Mouse (Mus musculus): ENCODE results near the gene Mgat4a. TPM values are rescaled to one million over a fixed set of nuclear protein-coding genes. Genes with fewer than 3 reads are reported as not detected.

Mgat4a gene
- 8.4 and 8.9 TPM in 2 replicates for polyA plus RNA-seq (2014; fragmentation: Nextera tagmentation; extraction: Ambion mirVana)

DNA sequence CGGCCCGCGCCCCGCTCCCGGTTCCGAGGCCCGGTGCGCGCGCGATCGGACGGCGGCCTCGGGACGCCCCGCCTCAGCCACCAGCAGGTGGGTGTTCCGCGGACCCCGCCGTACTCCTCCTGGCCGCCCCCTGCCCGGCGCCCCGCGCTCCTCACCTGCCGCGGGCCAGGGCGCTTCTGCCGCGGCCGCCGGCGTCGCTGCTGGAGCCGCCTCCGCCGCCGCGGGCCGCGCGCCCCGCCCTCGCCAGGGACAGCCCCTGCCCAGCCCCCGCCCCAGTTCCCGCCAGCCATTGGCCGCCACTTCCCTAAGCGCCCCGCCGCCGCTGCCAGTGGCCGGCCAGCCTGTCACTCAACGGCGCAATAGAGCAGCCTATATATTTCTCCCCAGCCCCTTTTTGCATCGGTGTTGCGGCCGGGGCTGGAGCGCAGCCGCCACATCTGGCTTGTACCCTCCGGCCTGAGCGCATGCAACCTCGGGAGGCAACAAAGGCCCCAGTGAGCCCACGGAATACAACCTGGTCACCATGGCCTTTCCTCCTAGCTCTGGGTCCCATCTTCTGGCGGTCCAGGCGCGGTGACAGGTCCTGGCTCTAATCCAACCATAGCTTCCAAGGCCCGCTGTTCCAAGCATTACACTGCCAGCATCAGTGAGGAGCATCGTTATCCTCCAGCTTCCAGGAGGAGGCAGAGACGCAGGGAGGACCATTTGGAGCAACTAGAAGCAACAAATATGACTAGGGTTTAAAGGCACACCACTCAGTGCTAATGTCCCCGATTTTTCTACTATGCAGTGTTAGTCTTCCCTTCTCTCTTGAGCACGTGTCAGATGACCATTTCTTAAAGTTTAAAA is at the start of gene Mgat4a:
Mgat4a (minus strand) TSS at position 207 of the 849 bp plus-strand sequence.
- Histone ChIP-seq H3K9me3 (ENCODE audit: control insufficient read depth, low read length) (no peaks in the 10 kb centered on the region), H3K9ac (ENCODE audit: low read depth, low read length) (peak within 1 kb of the TSS; percentile 80), H3K4me3 (ENCODE audit: low read depth, low read length) (peak within 1 kb of the TSS; percentile 82), H3K4me2 (ENCODE audit: low read depth, low read length) (peak within 1 kb of the TSS; percentile 97), H3K27ac (replicated peaks; ENCODE audit: low read depth, low read length) (no peak within 1 kb of the TSS), H3K4me1 (ENCODE audit: control insufficient read depth, insufficient read depth, low read length) (no peaks in the 10 kb centered on the region), H3K36me3 (ENCODE audit: control insufficient read depth, insufficient read depth, low read length) (no peaks in the 10 kb centered on the region), H3K27me3 (replicated peaks; ENCODE audit: control insufficient read depth, insufficient read depth, low read length) (peaks cover 11% of the 10 kb centered on the region)
- 1% methylated on average over 27 of the region's 72 CpGs for WGBS
- ATAC-seq (ENCODE audit: low read depth) (peak; percentile 99), DNase-seq (ENCODE audit: low spot score) (peak; percentile 97)

DNA sequence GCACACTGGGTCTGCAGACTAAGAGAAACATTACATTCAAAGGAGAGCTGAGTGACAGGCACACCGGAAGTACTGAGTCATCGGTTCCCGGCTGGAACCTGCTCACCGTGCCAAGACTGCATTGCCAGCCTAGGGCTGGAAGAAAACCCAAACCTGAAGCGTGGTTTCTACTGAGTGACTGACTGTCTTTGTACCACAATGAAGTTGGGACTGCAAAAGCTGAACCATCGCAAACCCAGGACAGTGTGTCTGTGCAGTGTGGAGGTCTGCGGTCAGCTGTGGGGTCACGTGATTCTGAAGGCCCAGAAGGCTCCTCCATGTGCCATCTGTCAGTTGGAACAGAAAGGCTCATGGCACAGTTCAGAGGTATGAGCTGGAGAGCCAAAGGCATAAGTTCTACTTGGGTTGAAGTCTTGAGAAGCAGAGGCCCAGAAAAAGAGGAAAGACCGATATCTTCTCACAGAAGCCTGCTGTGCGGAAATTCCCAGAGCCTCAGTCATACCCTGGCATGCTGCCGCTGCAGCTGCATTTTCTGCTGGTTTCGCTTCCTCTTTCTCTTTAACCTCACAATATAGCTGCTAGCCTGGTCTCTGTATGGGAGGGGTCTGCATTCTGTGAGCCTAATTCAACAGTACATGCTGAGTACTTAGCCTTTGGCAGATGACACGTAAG is 45.1 kb upstream of the Mgat4a start:
- DNase-seq (ENCODE audit: low spot score): peak; percentile 55
- no peak; the same call in 1 of the 2 replicates for ATAC-seq (ENCODE audit: low read depth)
- Histone ChIP-seq H3K9ac (ENCODE audit: low read depth, low read length) (no peak overlapping the region), H3K9me3 (ENCODE audit: control insufficient read depth, low read length) (no peaks in the 10 kb centered on the region), H3K4me3 (ENCODE audit: low read depth, low read length) (no peak overlapping the region), H3K4me1 (ENCODE audit: control insufficient read depth, insufficient read depth, low read length) (no peaks in the 10 kb centered on the region; the same call in 1 of the 2 replicates), H3K4me2 (ENCODE audit: low read depth, low read length) (no peak overlapping the region), H3K36me3 (ENCODE audit: control insufficient read depth, insufficient read depth, low read length) (no peaks in the 10 kb centered on the region), H3K27me3 (replicated peaks; ENCODE audit: control insufficient read depth, insufficient read depth, low read length) (no peaks in the 10 kb centered on the region), H3K27ac (replicated peaks; ENCODE audit: low read depth, low read length) (no peak overlapping the region)
- WGBS: 77% methylated on average over 13 of the region's 13 CpGs

DNA sequence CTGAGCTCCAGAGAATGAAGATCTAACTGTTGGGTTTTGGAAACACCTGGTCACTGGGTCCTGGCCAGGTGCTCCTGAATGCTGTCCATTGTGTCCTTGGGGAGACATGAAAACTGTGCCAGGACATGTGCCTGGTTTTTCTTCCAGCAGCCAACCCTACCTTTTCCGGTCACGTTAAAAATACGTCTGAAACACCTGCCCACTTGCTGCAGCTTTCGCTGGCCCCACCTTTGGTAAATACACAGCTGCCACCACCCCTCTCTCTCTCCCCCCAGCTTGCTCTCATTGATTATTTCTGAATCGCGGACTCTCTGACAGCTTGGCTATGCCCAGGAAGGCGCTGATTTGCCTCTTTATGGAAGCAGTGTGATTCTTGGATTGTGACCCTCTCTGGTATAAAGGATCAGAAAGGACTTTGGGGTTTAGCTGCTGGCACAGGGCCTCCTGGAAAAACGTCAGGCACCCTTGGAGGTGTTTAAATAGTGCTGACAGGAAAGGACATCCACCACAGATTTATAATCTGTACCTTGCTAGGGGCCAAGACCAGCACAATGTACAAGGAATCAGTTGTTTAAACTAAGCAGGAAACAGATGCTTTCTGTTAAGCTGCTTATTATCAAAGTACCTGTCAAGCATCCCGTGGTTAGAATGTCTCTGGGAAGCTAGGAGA is 43.1 kb upstream of the Mgat4a start:
- ATAC-seq (ENCODE audit: low read depth) (0 out of 2 replicates have a peak, but pooled peaks have one; percentile 15), DNase-seq (ENCODE audit: low spot score) (peak; percentile 19)
- WGBS: 54% methylated on average over 9 of the region's 9 CpGs
- H3K4me2 ChIP-seq (ENCODE audit: low read depth, low read length): no peak overlapping the region
- no peaks in the 10 kb centered on the region for H3K9me3 ChIP-seq (ENCODE audit: control insufficient read depth, low read length)
- H3K4me1 ChIP-seq (ENCODE audit: control insufficient read depth, insufficient read depth, low read length): no peaks in the 10 kb centered on the region; the same call in 1 of the 2 replicates
- no peak overlapping the region for H3K9ac ChIP-seq (ENCODE audit: low read depth, low read length)
- H3K36me3 ChIP-seq (ENCODE audit: control insufficient read depth, insufficient read depth, low read length): no peaks in the 10 kb centered on the region
- no peak overlapping the region for H3K4me3 ChIP-seq (ENCODE audit: low read depth, low read length)
- no peaks in the 10 kb centered on the region for H3K27me3 ChIP-seq (replicated peaks; ENCODE audit: control insufficient read depth, insufficient read depth, low read length)
- H3K27ac ChIP-seq (replicated peaks; ENCODE audit: low read depth, low read length): no peak overlapping the region

DNA sequence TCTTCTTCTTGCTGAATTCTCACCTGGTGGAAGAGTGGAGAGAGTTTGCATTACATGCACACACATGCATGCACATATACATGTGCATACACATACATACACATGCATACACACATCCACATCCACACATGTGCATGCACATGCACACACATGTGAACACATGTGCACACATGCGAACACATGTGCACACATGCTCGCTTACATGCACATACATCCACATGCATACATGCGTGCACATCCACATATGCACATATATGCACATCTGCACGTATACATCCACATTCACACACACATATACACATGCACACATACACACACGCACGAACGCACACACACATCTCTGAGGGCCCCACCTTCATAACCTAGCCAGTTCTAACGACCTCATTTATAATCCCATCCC is 42.4 kb upstream of the Mgat4a start:
- Histone ChIP-seq H3K9me3 (ENCODE audit: control insufficient read depth, low read length) (no peaks in the 10 kb centered on the region), H3K36me3 (ENCODE audit: control insufficient read depth, insufficient read depth, low read length) (no peaks in the 10 kb centered on the region), H3K9ac (ENCODE audit: low read depth, low read length) (no peak overlapping the region), H3K27me3 (replicated peaks; ENCODE audit: control insufficient read depth, insufficient read depth, low read length) (no peaks in the 10 kb centered on the region), H3K4me3 (ENCODE audit: low read depth, low read length) (no peak overlapping the region), H3K27ac (replicated peaks; ENCODE audit: low read depth, low read length) (no peak overlapping the region), H3K4me2 (ENCODE audit: low read depth, low read length) (no peak overlapping the region), H3K4me1 (ENCODE audit: control insufficient read depth, insufficient read depth, low read length) (no peaks in the 10 kb centered on the region; the same call in 1 of the 2 replicates)
- 83% methylated on average over 8 of the region's 8 CpGs for WGBS
- ATAC-seq (ENCODE audit: low read depth) (no peak), DNase-seq (ENCODE audit: low spot score) (no peak)

DNA sequence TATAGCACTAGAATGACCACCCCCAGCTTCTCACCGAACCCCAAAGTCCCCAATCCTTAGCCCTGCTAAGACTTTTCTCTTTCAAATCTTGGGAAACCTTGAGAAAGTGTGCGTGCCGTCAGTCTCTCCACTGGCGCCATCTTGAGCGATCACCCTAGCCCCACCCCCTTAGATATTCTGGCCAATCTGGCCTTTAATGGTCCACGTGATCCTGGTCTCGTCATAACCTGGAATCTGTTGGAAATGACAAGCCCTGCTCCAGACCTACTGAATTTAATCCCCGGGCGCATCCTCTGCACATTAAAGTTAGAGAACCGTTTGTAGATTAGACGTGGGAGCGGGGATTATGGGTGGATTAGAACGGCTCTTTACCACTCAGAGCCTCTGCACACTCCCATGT is 38.9 kb upstream of the Mgat4a start:
- Histone ChIP-seq H3K27me3 (replicated peaks; ENCODE audit: control insufficient read depth, insufficient read depth, low read length) (no peaks in the 10 kb centered on the region), H3K4me2 (ENCODE audit: low read depth, low read length) (no peak overlapping the region), H3K4me1 (ENCODE audit: control insufficient read depth, insufficient read depth, low read length) (no peaks in the 10 kb centered on the region; the same call in 1 of the 2 replicates), H3K4me3 (ENCODE audit: low read depth, low read length) (no peak overlapping the region), H3K27ac (replicated peaks; ENCODE audit: low read depth, low read length) (no peak overlapping the region), H3K36me3 (ENCODE audit: control insufficient read depth, insufficient read depth, low read length) (no peaks in the 10 kb centered on the region), H3K9me3 (ENCODE audit: control insufficient read depth, low read length) (no peaks in the 10 kb centered on the region), H3K9ac (ENCODE audit: low read depth, low read length) (no peak overlapping the region)
- 91% methylated on average over 13 of the region's 13 CpGs for WGBS
- DNase-seq (ENCODE audit: low spot score) (no peak), ATAC-seq (ENCODE audit: low read depth) (no peak)

DNA sequence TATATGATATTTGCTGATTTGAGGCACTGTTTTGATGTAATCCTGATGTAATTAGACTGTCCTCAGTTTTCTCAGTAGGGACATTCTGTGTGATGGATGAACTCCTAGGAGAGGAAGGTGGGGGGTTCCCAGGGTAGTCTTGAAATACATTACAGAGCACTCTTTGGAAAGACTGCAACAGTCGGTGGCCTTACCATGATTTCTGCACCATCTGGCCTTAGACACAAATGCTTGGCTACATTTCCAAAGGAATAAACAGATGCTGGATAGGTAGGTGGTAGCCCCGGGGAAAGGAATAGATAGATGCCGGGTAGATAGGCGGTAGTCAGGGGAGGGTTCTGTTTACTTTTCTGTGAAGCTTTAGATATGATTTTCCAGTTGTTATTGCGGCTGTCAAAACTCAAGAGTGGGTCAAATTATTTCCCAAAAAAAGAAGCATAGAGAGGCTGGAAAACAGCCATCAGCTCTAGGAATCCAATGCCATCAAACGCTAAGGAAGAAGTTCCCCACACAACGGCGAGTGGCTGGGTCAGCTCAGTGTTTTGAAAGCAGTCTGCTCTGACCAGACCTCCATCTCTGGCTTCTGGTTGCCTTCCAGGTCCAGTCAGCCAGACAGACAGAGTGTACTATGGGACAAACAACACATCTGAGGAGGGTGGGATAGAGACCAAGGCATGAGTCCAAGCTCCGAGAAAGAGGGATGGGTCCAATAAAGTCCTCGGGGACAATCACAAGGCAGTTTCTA is 31.9 kb upstream of the Mgat4a start:
- Histone ChIP-seq H3K9me3 (ENCODE audit: control insufficient read depth, low read length) (no peaks in the 10 kb centered on the region), H3K4me2 (ENCODE audit: low read depth, low read length) (no peak overlapping the region), H3K36me3 (ENCODE audit: control insufficient read depth, insufficient read depth, low read length) (no peaks in the 10 kb centered on the region), H3K4me3 (ENCODE audit: low read depth, low read length) (no peak overlapping the region), H3K4me1 (ENCODE audit: control insufficient read depth, insufficient read depth, low read length) (no peaks in the 10 kb centered on the region), H3K9ac (ENCODE audit: low read depth, low read length) (no peak overlapping the region), H3K27ac (replicated peaks; ENCODE audit: low read depth, low read length) (no peak overlapping the region), H3K27me3 (replicated peaks; ENCODE audit: control insufficient read depth, insufficient read depth, low read length) (no peaks in the 10 kb centered on the region)
- WGBS: 73% methylated on average over 10 of the region's 10 CpGs
- ATAC-seq (ENCODE audit: low read depth) (no peak), DNase-seq (ENCODE audit: low spot score) (no peak)

DNA sequence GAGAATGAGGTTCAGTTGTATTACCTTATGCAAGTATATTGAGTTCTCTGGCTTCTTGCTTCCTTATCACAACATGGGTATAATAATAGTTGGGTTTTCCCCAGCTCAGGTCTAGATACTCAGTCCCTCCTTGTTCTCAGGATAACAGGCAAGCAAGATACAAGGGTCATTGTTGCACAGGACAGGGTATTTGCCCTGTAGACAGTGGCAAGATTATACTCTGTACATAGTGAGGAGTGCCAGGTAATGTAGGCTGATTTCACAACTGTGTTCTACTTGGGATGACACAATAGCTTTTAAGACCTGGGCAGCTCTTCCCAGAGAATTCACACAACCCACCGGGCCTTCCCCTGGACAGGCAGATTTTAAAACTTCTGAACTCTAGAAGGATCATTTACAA is 27.6 kb upstream of the Mgat4a start:
- 91% methylated on average over 1 of the region's 1 CpGs for WGBS
- H3K4me2 ChIP-seq (ENCODE audit: low read depth, low read length): no peak overlapping the region

DNA sequence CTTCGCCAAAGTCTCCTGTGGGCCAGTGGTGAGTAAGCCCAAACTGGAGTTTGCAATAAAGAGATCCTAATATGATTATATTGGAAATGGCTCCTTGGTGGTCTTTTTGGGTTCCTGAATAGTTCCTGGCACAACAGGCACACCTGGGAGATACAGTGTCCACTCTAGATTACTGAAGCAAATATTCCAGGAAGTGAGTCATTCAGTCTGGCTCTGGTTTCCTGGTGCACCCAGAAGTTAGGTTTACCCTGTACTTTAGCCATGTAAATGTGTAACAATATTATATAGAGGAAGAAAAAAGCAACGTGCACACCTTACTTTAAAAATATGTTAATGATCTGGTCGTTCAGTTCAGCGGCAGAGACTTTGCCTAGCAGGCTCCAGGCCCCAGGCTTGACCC is 25.9 kb upstream of the Mgat4a start:
- Histone ChIP-seq H3K9ac (ENCODE audit: low read depth, low read length) (no peak overlapping the region), H3K9me3 (ENCODE audit: control insufficient read depth, low read length) (no peaks in the 10 kb centered on the region), H3K27ac (replicated peaks; ENCODE audit: low read depth, low read length) (no peak overlapping the region), H3K27me3 (replicated peaks; ENCODE audit: control insufficient read depth, insufficient read depth, low read length) (no peaks in the 10 kb centered on the region), H3K4me2 (ENCODE audit: low read depth, low read length) (no peak overlapping the region), H3K4me3 (ENCODE audit: low read depth, low read length) (no peak overlapping the region), H3K36me3 (ENCODE audit: control insufficient read depth, insufficient read depth, low read length) (no peaks in the 10 kb centered on the region), H3K4me1 (ENCODE audit: control insufficient read depth, insufficient read depth, low read length) (no peaks in the 10 kb centered on the region)
- no peak for DNase-seq (ENCODE audit: low spot score)
- 78% methylated on average over 4 of the region's 4 CpGs for WGBS
- no peak for ATAC-seq (ENCODE audit: low read depth)

More for the DNA sequence above, 27.6 kb upstream of the Mgat4a start:
- ATAC-seq (ENCODE audit: low read depth): no peak
- no peak overlapping the region for H3K4me3 ChIP-seq (ENCODE audit: low read depth, low read length)
- H3K27me3 ChIP-seq (replicated peaks; ENCODE audit: control insufficient read depth, insufficient read depth, low read length): no peaks in the 10 kb centered on the region
- no peaks in the 10 kb centered on the region for H3K36me3 ChIP-seq (ENCODE audit: control insufficient read depth, insufficient read depth, low read length)
- H3K4me1 ChIP-seq (ENCODE audit: control insufficient read depth, insufficient read depth, low read length): no peaks in the 10 kb centered on the region
- no peak for DNase-seq (ENCODE audit: low spot score)
- H3K9me3 ChIP-seq (ENCODE audit: control insufficient read depth, low read length): no peaks in the 10 kb centered on the region
- H3K9ac ChIP-seq (ENCODE audit: low read depth, low read length): no peak overlapping the region
- no peak overlapping the region for H3K27ac ChIP-seq (replicated peaks; ENCODE audit: low read depth, low read length)

Measured in embryonic facial prominence, embryonic 14.5 days (tissue).